Mouse (Mus musculus): ENCODE measurements around the gene Man1a2.

The Man1a2 gene

DNA sequence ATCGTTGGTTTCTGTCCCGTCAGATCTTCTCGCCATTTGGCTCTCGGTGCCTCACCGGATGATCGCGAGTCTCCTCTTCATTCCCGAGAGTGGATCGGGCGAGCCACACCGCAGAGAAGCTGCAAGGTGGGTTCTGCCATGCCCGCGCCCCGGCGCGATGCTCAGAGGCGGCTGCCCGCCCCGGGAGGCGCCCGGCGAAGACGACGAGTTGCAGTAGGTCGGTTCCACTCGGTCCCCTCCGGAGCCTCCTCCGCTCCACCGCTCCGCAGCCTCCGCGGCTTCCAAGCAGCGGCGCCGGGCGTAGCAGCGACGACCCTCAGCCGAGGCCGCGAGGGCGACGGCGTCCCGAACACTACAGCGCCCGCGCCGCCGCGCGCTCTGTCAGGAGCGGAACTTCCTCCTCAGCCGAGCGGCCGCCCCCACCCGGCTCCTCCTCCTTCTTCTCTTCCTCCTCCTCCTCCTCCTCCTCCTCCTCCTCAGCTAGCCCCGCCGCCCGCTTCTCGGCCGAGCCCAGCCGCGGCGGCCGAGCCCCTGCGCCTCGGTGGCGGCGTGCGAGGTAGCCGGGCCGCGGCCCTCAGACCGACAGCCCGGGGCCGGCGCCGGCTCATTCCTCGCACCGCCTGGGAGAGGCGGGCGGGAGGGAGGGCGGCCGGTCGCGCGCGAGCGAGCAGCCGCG lies at the start of gene Man1a2:
Gene Man1a2 (minus strand): TSS at position 417 of the 676 bp plus-strand sequence.
- peak; percentile 89 to 93 for DNase-seq

DNA sequence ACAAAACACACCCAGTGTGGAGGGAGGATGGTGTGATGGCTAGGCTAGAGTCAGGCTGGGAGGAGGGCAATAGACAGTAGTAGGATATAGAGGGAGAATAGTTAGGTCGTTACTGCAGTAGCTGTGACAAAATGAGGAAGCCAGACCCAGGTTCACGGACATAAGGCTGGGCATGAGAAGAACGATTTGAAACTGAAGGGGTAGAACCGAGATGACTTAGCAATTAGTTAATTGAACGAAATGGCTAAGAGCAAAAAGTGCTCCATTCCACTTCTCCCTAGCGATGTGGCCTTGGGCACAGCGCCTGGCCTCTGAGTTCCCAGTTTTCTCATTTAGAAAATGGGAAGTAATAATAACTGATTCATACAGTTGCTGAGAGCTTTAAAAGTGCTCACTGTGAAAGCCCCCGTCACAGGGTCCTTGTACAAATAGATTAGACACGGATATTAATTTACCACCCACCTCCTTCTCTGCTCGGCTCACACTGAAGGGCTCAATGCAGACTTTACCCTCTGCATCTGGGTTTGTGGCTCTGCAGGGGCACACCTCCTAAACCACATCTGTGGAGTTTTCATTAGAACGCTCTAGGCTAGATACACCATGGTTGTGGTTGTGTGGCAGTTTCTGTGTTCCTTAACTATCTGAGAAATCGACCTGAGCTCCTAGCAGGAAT lies 49.3 kb upstream of the Man1a2 start:
- no peak for DNase-seq

DNA sequence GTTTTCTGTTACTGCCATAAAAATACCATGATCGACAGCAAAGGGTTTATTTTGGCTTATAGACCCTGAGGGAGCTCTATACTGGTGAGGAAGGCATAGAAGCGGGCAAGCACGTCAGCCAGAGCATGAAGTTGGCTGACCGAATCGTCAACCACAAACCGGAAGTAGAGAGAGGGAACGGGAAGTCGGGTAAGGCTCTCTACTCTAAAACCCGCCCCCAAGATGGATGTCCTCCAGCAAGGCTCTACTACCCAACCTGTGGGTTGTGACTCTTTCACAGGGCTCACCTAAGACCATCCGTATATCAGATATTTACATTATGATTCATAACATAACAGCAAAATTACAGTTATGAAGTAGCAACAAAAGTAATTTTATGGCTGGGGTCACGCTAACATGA lies 46.6 kb upstream of the Man1a2 start:
- no peak for DNase-seq

DNA sequence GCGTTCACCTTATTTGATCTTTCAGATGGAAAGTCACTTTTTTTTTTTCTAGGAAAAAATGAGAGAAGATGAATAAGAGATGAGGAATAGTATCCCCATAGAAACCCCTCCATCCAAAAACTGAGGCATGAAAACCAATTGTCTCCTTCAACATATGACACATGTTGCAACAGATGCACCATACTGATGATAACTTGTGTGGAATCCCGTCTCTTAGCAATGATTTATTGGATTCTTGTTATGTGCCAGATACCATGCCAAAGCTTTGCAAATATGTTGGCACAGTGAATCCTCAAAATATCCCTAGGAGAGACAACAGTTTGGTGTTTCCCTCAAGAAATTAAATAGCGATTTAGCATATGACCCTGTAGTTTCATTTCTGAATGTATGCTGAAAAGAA lies 46.0 kb upstream of the Man1a2 start:
- no peak for DNase-seq

DNA sequence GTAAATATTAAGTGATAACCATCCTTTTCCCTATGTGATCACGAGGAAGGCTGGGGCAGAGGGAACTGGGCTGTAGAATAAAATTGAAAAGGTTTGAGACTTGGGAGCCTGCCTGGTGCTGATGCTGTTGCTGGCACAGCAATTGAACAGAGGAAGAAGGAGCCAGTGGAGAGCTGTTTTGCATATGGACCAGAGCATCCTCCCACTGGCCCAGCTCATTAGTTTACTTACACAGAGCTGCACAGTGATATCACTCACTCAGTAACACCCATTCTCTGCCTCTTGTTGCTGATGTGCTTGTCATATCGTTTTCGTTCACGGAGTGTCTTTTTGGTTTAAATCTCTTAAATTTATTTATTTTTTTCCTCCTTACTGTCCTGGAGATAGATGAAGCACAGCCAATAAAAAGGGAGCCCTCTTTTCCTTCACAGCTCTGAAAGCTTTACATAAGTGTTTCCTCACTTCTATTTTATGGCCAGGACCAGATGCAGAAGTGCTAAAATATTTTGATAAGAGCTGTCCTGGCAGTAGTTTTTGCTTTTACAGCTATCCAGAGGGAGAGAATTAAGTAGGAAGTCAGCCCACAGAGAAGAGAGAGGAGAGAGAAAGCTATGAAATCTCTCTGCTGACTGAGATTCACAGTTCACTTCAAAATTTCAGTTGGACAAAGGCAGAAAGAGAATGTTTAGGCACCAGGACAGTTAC lies 42.9 kb upstream of the Man1a2 start:
- DNase-seq: no peak

DNA sequence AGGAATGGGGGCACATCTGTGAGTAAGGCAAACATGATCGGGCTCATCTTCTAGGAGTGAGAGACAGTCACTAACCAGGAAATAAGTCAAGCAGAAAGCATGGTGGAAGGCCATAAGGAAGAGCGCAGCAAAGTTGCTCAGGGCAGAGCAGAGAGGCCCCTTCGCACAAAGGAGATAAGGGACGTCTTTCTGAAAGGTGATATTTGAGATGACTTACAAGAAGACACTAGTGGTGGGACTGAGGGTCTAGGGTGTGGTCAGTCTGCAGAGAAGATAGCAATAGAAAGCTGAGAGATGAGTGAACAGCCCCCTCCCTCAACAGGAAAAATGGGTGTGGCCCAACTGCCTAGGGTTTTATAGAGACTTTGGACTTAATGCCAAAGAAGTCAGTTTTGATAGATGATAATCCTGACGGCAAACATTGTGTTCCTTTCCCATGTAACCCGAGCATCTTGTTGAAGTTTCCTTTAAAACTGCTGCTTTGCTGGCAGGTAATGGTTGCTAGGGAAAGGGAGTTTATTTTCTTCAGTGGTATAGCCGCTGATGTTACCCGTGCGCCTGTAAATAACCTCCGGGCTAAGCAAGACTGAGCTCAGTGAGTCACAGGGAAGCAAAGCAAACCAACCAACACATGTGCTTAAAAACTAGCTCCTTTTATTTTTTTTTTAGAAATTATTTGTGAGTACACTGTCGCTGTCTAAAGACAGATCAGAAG lies 40.8 kb upstream of the Man1a2 start:
- DNase-seq: no peak

DNA sequence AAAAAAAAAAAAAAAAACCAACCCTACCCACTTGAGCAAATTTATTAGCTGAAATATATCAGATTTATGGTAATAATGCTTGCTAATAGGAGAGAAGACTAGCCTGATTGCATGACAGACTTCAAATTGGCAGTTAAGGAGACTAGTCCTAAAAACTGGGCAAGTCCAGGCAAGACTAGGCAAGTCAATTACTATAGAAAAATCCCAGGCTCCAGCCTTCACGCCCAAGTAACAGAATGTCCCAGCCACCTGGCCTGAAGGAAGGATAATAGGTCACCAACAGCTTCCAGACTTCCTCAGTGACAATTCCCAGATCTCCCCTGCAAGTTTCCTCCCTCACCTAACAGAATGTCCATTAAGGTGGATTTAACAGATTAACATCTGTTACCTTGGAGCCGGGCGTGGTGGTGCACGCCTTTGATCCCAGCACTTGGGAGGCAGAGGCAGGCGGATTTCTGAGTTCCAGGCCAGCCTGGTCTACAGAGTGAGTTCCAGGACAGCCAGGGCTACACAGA lies 35.5 kb upstream of the Man1a2 start:
- DNase-seq: no peak

DNA sequence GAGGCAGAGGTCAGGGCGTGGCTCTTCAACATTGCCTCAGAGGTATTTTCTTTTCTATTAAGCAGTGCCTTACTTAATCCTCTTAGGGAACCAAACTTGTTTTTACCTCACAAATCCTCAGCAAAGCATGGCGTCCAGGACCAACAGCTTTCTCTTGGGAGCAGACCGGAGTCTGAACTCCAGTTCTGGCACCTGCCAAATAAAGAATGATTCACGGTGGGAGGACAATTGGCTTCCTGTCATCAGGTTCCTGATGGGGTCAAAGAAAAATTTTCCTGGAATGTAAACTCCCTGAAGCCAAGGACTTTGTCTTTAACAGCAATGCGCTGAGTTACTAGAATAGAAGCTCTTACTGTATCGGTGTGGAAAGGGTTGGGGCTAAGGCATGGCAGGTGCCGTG lies 30.9 kb upstream of the Man1a2 start:
- no peak for DNase-seq

DNA sequence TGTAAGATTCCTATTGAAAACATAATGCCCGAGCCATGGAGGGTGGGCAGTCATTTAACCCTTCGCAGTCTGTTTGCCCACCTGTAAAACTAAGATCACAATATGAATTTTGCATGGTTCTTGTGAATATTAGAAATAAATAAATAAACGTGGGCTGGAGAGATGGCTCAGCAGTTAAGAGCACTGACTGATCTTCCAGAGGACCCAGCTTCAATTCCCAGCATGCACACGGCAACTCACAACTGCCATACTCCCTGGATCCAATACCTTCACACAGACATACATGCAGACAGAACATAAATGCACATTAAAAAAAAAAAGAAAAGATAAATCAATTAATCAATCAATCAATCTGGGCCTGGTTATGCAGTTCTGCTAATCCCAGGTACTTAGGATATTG lies 30.1 kb upstream of the Man1a2 start:
- no peak for DNase-seq

DNA sequence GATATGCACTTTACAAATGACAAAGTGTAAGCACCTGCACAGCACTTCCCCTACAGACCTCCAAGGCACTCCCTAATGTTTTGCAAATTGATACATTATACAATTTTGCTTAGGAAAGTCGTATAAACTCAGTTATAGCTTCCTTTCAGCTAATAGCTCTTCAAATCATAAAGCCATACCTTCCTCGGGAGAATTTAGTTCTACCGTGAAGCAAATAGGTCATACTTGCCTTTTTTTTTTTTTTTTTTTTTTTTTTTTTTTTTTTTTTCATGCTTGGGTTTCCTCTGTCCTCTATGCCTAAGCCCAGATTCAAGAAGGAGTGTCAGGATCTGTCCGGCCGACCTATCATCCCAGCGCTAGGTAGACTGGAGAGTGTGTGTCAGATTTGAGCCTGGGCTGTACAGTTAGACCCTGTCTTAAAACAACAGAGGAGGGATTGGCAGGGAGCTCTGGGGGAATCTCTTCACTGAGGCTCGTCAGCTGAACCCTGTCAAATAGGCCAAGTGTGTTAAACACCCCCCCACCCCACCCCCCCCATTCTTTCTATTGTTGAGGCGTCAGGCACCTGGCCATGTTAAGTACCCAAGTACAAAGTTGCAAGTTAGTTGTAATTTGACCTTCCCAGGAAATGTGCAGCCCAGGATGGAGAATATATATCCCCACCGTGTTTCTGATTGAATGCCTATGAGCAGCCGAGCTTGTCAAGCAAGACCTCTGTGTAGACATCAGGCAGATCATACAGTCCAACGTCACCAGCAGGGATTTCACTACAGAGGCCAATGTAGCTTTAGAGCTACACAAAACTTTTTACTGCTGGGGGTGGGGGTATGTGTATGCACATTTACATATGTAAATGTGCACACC lies 28.1 kb upstream of the Man1a2 start:
- DNase-seq: no peak

DNA sequence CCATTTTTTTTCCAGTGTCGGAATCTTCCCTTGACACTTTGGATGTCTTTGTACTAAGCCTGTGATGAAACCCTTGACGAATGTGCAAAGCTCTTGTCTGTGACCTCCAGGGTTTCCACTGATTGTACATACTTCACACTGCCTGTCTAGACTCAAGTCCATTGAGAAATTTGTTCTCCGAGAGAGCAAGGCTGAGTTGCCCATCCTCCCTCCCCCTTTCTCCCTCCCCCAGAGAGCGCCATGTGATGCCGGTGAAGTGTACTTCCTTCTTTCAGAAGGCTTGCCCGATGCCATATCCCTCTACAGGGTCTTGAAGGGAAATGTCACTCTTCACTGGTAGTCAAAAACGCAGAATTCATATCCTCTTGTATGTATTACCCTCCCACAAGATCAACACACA lies 26.8 kb upstream of the Man1a2 start:
- DNase-seq: no peak

DNA sequence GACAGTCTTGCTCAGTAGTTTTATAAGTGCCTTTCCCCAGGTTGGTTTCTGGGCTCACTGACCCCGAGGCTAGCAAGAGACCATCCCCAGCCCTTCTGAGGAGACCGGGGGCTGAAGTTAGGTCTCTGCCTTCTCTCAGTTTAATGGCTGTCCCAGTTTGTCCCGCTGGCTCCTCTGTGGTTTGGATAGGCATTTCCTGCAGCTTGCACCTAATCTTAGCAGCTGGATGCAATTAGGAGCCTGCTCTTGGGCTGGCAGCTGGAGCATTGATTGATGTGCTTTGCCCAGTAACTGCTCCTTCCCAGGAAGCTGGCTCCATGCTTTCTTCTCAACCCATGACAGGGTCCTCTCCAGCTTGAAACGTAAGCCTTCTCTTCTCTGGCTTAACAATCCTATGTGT lies 26.2 kb upstream of the Man1a2 start:
- no peak for DNase-seq

DNA sequence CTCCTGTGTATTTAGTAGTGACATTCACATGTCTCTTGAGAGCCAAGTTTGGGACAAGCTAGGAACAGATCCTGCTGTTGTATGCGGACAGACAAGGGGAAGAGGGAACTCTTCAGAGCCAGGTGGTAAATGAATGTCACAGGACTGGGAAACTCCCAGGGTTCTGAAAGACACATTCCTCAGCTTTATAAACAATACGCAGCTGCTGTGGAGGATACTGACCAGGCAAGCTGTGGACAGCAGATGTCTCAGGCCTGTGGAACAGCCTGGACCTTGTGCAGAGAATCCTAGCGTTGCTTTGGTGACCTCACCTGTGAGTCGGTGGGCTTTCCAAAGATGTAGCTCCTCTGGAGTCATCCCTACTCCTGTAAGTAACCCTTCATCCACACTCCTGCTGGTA lies 21.8 kb upstream of the Man1a2 start:
- no peak for DNase-seq

DNA sequence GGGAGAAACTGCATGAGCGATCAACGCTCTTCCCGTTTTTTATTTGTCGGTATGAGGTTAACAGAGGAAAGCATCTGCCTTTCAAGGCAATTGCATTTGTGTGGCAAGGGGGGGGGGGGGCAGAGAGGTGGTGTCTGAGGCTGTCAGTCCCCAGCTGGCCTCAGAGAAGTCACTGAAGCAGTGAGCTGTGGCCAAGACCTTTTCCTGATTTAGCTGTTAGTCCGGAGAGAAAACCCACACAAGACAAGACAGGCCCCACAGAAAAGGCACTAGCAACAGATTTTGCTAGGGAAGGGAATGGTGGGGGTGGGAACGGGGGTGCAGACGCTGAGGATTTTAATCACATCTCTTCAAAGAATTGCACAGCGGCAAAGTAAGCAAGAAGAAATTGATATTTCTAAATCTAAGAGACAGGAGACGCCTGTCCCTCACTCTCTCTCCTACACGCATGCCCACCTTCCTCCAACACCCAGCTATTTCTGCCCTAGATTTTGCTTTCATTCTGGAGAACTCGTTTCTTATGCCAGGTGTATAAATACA lies 19.9 kb upstream of the Man1a2 start:
- no peak for DNase-seq

DNA sequence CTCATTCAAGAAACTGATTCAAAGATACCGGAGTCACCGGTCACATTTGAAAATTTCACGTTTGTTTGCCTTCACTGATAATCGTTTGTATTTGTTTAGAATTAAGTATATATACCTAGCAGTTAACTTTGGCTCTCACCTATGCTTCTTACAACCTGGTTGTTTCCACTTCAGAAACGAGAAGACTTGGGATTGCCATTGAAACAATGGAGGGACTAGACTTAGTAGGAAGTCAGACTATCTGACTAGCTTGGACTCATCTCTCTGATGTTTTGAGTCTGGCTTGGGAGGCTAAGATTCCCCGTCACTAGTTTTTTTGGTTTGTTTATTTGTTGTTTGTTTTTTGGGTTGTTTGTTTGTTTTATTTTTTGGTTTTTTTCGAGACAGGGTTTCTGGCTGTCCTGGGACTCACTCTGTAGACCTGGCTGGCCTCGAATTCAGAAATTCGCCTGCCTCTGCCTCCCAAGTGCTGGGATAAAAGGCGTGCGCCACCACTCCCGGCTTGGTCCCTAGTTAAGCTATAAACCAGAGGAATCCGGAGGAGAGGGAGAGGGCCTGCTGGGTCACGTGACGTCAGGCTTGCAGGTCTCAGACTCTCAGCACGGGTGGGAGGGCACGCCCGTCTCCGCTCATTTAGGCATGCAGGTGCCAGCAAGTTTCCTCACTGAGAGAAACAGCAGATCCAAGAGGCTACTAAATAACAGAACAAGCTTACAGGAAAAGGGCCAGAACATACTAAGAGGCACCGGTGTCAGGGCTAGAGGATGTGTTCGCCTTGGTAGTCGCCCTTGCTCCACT lies 18.7 kb upstream of the Man1a2 start:
- DNase-seq: peak; percentile 54 to 65

DNA sequence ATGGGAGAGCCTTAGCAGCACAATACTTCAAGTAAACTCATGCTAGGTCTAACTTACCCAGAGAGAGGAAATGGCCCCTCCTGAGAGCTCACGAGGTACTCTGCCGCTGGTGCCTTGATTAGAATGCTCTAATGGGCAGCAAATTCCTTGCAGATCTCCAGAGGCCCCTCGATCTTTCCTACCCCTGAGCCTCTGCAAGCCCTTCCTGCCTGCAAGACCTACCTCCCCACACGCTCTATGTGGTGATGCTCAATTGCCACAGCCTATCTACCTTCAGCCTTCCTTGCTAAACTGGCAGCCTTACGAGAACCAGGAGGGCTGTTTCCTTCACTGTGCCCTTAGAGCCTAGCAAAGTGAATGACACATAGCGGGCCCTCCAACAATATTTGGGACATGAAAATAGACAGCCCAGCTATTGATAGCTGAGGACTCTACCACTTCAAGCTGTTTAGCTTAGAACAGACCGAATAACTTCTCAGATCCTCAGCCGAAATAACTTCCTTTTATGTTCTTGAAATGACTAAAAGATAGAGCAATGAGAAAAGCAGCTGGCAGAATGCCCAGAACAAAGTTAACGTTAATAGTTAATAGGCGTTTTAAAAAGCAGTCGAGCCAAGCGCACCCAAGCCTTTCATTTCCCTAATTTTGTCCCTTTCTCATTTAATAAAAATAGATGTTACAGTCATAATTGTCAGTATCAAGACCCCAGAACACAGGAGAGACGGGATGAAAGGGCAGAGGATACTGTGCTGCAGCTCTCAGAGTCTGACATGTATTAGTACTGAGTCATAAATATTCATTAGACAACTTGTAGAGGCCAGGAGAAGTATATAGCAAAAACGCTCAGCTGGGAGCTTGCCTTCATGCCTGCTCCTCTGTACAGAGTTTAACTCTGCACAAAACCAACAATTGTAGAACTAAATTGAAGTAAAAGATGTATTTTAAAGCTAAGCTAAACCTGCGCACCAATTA lies 17.9 kb upstream of the Man1a2 start:
- DNase-seq: peak; percentile 70 to 71

DNA sequence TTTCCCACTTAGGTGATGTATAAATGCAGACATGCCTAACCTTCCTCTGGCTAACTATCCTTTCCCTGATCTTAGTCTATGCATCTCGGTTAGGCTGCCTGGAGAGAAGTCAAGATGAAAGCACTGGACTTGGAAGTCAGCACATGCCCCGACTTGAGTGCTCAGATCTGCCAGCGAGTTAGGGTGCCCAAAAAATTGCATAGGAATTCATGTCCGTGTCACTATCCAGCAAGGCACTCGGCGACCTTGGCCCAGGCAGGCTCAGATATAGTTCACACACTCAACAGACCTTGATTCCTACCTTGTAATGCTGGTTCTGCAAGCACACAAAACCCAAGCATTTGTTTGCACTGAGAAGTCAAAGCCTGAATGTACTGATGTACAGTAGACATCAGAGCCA lies 3.4 kb upstream of the Man1a2 start:
- no peak for DNase-seq

DNA sequence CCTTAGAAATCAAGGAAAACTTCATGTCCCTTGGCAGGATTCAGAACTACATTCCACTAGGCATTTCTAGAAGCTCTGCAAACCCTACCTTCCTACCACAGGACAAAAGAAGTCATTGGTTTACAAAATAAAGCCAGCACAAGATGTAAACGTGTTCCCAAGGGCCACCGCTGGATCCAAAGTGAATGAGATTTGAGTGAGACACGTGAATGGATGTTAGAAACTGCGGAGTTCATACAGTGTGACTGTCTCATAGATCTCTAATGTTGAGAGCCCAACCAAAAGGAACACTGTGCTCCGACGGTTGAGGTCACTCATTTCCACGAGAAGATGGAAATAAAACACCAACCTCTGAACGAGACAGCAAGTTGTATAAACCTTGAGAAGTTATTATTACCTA lies 1.5 kb upstream of the Man1a2 start:
- no peak for DNase-seq

DNA sequence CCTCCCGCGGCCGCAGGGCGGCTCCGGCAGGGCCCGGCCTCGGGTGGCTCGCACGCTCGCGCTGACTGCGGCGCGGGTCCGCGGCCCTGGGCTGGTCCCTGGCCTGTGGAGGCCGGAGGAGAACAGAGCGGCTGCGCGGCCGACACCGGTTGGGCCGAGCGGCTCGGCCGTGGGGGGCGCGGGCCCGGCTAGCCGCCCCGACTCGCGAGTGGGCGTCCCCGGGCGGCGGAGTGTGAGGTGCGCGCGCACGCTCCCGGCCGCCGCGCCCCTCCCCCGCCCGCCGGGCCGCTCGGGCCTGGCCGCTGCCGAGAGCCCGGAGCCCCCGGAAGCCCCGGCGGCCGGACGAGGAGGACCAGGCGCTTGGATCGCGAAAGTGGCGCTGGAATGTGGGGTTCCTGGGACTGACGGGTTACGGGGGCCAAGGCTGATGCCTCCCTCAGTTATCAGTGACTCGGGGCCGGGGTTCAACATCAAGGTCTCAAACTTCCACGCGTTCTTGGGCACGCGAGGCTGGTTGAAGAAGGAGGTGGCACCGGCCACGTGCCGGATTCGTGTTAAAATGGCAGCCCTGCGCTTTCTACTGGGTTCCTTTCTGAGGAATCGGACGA lies 564 bp upstream of the Man1a2 start:
- DNase-seq: peak; percentile 58 to 85
